Mouse (Mus musculus) mature B cell (primary cell): ENCODE data around the gene Adk.
"Not testable (repeated sequence)": the region's sequence is repeated elsewhere in the genome, so short reads cannot be mapped to it uniquely, and the experiment has no call there.

ENCODE experiments used
- in situ Hi-C: fragments of 300-500 bp; cut with MboI; formaldehyde crosslinking; loops from 2 replicates; pipeline ENCODE4 v1.14.3; 2019

The Adk gene

DNA sequence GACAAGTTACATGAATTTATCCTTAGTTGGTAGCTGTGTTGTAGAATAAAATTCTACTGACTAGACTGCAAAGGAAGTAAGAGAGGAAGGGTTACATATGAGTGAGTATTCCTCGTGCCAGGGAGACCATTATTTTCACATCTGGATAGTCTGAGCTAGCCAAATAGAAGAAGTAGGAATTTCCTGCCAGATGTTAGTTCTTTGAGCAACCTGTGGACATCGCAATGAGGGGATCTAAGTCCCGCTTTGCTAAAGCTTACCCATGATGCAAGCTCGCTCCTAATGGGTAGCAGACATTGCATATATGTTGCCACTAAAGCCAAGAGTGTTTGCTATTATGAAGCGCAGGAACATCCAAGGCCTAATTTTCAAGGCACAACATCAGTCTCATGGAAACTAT lies 381.6 kb downstream of the Adk start:
- in situ Hi-C loops: no loop called here

DNA sequence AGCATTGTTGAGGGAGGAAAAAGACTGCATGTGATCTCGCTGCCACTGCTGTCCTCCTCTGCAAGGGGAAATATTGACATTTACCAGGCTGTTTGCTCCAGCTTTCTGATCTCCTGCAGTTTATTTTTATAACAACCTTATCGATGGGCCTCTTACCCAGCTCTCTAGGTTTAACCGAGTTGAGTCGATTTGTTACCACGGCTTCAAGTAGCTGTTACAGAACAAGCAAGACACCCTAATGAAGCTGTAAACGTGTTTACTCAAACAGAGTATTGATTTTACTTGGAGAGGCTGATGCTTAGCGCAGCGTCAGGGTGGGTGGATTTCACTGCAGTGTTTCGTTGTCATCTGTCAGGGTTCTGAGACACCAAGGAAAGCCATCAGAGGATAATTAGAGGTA lies 382.3 kb downstream of the Adk start:
- in situ Hi-C loops: no loop called here

DNA sequence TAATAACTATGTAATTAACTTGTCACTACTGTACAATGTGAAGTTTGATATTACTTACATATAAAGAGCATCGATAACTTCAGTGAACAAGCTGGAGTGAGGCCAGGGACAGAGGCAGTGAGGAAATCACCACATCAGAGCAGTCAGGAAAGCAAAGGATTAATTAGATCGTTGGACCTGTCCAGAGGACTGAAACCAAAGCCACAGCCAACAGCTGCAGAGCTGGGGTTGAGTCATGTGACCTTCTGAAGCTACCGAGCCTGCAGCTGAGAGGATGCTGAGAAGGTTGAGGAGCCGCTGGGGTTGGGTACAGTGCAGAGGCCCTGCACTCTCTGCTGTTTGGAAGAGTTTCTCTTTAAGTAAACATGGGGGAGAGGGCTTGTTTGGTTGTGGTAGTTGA lies 387.4 kb downstream of the Adk start:
- in situ Hi-C loops: no loop called here

DNA sequence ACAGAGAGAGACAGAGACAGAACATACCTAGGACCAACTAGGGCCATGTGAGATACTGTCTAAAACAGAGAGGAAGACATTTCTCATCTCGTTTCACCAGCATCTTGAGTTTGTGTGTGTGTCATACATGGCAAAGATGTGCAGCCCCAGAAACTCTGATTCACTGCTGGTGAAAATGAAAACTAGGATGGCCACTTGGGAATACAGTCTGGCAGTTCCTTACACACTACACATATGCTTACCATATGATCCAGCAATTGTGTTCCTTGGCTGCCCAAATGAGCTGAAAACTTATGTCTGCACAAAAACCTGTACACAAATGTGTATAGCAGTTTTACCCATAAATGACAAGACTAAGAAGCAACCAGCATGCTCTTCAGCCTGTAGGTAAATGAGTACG lies 388.2 kb downstream of the Adk start:
- in situ Hi-C loops: no loop called here

DNA sequence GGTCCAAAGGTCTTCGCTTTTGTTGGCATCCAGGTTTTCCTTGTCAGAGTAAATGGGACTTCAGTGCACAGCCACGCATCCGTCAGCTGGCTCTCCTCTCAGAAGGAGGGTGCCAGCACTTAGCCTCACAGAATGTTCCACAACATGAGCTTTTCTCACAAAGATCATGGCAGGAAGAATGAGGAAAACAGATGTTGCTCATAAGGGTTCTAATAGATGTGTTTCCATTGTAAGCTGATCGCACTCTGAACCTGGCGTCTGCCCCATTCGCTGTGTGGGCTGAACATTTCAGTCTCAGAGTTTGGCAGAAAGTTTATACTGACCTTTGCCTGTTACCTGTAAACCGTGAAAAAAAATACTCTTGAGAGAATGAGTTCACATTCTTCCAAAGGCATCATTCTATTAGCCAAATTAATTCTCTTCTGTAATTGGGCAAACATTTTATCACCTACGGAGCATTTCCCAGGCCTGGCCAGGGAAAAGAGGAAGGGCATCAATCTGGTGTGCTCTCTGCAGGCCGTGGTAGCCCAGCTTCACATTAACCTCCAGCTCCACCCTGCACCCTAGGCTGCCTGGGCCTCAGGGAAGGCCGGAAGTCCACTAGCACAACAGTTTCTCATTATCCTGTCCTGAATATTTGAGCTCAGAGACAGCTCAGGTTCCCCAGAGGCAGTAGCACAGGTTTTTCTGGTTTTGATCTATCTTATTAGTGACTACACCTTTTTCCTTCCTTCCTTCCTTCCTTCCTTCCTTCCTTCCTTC lies 389.6 kb downstream of the Adk start:
- in situ Hi-C loops: no loop called here

DNA sequence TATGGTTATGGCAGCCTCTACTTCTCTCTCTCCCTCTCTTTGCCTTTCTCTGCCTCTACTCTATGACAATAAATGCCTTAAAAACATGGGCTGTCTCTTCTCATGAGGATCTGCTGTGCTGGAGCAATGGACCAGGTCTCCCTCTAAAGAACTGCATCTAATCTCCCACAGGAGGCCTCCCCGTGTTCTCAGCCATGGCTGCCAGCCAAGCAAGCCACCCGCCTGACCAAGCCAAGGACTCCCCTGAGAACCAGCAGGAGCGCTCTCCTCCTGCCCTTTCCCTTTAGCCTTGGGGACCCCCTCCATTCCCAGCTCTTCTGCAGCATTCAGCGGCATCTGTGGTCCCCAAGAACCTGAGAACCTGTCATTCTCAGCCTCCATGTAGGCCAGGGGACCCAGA lies 400.2 kb downstream of the Adk start:
- in situ Hi-C loops: no loop called here

DNA sequence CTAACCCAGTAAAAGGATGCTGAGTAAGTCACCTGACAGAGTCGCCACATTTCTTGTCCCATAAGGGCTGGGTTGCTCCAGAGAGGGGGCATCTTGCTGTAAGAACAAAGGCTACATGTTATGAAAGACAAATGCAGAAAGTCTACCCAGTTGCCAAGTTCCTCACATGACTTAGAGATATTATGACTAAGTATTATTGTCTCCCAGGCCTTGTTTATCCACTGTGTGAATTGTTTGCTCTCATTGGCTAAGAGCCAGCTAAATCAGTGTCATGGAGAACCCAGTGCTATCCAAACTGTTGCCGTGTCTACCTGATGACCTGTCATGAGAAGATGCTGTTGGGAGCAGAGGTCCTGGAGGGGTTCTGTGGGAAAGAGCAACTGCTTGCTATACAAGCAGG lies 401.5 kb downstream of the Adk start:
- in situ Hi-C loops: no loop called here

DNA sequence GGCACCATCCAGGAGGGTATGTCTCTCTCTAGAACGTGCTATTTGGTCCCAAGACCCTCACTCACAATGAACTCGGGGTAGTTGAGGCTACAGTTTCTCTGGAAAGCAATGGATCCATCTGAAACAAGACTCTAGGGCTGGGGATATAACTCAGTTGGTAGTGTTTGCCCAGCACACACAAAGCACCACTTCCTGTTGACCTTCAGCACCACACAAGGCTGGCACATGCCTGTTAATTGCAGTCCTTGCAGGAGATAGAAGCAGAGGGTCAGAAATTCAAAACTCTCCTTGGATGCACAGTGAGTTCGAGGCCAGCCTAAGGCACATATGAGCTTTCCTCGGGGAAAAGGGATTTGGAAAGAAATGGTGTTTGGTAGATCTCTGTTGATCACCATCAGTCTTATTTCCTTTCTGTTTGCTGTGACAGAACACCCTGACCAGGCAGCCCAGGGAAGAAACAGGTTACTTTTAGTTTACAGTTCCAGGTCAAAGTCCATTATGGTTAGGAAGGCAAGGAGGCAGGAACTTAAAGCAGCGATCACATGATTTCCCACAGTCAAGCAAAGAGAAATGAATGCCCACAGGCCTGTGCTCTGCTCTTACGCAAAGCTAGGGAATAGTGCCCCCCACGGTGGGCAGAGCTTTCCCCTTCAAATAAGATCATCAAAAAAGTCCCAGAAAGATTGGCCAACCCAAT lies 403.4 kb downstream of the Adk start:
- in situ Hi-C loops: no loop called here

DNA sequence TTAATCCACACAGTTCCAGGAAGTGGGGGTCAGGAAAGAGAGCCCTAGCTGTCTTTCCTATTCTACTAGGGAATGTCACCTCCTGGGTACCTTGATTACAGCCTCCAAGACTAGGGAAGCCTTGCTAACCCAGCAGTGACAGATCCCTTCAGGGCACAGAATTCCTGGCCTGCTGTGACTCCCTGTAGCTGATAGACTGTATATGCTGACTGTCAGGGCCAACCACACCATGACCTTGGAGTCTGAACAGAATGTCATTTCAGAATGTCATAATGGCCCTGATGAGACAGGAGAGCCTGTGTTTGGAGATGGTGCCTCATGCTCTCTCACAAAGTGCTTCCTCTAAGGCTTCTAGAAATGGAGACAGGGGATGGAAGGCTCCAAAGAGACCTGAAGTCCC lies 404.2 kb downstream of the Adk start:
- in situ Hi-C loops: no loop called here

DNA sequence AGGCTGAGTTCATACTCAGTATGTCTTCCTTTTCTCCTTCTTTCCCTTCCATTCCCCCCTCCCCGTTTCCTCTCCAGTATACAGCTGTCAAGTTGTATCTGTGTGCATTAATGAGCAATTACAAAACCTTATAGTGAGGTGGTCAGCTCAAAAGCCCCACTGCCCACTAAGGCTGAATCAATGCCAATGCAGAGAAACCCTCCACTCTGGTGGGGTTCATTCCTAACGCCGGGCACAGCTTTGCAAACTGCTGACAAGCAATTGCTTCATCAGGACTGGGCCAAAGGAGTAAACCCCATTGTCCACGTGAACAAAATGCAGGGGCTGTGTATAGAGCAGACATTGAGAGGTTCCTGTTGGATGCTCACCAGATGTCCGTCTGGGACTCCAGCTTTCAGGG lies 405.5 kb downstream of the Adk start:
- in situ Hi-C loops: no loop called here

DNA sequence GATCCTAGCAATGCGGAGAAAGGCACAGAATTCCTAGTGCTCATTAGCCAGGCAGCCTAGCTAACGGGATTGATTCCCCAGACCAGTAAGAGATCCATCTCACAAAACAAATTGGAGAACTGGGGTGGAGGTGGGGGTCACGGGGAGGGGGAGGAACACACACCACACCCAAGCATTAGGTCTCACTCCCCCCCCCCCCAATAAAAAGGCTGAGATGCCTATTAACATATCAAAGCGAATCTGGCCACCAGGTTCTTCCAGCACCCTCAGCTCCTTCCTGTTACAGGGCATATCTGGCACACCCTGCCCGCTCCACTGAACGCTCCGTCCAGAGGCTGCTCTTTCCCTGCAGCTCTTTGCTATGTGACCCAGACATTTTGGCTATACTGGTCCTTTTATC lies 406.3 kb downstream of the Adk start:
- in situ Hi-C loops: no loop called here

DNA sequence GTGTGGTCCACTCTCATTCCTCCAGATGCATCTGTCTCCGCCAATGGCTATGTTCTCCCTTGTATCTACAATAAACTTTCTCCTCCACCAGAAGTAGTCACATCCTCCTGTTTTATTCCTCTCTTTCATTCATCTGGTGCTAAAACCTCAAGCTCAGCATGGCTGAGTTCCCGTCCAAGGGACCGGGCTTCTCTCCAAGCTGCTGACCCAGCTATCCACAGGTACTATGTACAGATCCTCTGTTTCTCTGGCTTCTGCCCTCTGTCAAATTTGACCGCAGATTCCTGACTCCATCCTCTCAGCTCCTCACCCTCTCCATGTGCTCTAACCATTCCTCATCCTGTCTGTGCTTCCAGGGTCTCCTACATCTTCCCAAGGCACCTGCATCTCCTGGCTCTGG lies 406.8 kb downstream of the Adk start:
- in situ Hi-C loops: no loop called here

DNA sequence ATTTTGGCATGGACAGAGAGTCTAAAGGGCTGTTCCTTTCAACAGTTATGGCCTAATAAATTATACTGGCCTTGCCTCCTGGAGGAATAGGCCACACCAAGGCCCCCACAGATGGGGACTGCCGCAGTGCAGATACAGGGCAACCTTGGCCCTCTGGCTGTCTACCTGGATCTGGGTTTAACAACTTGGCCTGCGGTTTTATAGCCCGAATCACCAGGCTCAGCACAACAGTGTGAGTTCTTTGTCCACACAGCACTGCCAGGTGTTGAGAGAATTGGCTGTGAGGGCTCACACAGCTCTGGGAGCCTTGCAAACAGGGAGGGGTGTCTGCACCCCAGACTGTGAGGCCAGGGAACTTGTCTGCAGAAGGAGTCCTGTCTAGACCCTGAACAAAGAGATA lies 410.0 kb downstream of the Adk start:
- in situ Hi-C loops: no loop called here

DNA sequence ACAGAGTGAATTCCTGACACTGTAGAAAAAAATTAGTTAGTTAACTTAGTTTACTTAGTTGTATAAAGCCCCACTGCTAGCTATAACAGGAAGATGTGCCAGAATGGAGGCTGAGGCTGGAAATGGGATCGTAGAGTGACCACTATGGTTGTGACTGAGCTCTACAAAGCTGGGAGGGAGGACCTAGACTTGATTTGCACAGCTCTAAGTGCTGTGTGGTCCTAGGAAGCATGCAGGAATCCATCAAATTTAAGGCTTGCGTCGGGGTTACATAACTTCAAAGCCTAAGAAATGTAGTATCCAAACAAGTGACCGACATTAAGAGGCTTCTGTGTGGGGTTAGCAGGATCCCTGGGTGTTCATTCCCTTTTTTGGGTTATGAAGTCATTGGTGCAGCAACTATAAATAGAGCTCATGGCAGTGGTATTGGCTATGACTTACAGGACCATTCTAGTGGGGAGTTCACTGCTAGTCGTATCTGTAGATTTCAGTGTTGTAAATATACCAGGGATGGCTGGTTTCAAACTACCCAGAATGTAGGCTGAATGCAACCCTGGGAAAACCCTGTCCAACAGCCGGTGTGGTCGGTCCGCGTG lies 410.8 kb downstream of the Adk start:
- in situ Hi-C loops: no loop called here

DNA sequence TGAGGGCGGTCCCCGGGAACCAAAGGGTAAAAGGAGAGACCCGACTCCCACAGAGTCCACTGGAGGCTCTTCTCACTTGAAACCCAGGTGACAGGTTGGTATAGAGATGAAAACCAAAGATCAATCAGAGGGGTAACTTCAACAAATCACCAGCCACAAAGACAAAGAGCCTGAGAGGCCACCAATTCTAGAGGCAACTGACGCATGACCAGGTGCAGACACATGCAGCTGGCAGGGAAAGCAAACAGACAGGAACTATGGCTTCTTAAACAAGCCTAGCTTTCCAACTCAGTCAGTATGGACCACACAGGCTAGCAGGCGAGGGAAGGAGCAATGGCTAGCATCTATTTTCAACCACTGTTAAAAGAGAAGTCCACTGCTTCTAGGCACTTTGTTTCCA lies 418.0 kb downstream of the Adk start:
- in situ Hi-C loops: no loop called here

DNA sequence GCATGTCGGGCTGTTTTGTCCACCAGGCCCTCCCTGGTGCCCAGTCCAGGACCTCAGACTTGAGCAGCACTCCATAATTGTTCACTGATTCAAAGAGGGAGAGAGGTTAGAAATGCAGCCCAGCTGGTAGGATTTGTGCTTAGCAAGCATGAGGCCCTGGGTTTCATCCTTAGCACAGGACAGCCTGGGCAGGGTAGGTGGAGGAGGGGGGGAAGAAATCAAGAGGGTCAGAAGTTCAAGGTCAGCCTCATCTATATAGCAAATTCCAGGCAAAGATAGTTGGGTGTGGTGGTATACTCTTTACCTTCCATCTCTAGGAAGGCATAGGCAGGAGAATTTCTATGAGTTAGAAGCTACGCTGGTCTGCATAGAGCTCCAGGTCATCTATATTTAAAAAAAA lies 419.6 kb downstream of the Adk start:
- in situ Hi-C loops: no loop called here

DNA sequence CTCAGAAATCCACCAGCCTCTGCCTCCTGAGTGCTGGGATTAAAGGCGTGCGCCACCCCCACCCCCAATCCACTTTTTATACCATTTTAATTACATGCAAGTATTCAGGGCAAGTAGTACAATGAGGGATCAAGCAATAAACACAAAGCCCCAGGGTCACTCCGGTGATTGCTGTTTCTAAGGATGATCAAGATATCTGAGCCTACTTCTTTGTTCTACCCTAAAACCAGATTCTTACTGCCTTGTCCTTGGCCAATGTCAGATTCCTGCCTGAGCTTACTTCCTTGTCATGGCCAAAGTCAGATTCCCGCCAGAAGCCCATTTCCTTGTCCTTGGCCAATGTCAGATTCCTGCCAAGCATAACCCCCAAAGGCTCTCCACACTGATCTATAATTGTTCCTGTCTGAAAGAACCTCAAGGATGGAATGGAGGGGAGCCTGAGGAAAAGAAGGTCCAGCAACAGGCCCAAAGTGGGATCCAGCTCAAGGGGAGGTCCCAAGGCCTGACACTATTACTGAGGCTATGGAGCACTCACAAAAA lies 422.3 kb downstream of the Adk start:
- in situ Hi-C loops: not testable (repeated sequence)

DNA sequence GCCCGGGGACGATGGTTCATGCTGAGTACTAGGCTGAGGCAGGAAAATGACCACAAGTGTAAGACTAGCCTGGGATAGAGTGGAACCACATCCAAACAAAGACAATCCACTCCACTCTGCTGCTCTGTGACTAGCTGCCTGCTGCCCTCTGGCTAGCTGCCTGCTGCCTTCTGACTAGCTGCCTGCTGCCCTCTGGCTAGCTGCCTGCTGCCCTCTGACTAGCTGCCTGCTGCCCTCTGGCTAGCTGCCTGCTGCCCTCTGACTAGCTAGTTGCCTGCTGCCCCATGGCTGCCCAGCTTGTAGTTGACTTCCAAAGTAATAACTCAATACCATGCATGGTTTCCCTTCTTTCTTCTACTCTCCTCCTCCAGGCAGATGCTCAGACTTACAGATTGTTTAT lies 424.8 kb downstream of the Adk start:
- in situ Hi-C loops: no loop called here

DNA sequence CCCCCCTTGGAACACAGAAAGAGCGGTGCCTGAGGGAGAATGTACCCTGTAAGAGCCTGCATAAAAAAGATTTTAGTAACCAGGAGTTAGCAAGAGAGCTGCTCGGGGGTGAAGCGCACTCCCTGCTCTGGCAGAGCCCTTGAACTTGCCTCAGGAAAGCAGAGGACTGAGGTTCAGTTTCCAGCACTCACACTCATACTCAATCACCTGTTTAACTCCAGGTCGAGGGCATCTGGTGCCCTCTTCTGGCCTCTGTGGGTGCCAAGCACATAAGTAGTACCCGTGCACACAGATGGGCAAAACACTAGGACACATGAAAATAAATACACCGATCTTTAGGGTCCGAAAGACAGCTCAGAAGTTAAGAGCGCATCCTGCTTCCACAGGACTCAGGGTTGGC lies 427.2 kb downstream of the Adk start:
- in situ Hi-C loops: no loop called here

DNA sequence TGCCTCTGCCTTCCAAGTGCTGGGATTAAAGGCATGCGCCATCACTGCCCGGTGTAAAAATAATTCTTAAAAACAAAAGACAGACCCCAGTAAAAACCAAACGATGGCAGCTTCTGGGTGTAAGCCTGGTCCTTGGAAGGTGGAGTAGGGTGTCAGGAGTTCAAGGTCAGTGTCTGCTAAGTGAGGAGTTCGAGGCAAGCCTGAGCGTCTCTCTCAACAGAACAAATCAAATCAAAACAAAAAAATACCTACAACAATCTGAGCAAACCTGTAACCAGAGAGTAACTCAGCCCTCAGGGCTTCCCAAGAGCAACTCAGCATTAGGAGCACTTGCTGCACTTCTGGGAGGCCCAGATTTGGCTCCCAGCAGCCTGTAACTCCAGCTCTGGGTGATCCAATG lies 427.8 kb downstream of the Adk start:
- in situ Hi-C loops: no loop called here

DNA sequence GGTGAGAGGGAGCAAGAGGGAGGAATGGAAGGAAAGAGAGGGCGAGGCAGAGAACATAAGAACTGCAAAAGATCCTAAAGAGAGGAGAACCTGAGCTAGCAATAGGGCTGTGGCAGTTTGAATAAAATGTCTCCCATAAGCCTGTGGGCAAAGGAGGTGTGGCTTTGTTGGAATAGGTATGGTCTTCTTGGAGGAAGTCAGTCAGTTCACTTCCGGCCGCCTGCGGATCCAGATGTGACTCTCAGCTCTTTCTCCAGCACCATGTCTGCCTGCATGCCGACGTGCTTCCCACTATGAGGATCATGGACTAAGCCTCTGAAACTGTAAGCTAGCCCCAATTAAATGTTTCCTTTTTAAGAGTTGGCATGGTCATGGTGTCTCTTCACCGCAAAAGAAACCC lies 428.9 kb downstream of the Adk start, which contains the start of gene Kat6b:
TSS of gene Kat6b (plus strand) at position 204 of the 400 bp plus-strand sequence.
- in situ Hi-C loops: no loop called here

DNA sequence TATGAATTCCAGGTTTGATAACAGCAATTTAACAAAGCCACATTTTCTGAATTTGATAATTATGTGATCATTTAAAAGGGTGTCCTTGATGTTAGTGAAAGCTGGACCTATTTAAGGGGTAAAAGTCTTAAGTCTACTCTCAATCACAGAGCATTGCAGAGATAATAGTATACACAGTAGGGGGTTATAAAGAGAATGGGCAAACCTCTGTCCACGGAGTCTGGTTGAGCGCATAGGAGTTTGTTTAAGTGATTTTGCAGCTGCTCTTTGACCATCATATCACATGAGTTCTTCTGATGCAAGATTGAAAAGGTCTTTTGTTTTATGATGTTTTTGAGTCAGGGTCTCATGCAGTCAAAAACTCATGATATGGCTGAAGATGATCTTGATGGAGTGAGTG lies 431.8 kb downstream of the Adk start:
- in situ Hi-C loops: no loop called here

DNA sequence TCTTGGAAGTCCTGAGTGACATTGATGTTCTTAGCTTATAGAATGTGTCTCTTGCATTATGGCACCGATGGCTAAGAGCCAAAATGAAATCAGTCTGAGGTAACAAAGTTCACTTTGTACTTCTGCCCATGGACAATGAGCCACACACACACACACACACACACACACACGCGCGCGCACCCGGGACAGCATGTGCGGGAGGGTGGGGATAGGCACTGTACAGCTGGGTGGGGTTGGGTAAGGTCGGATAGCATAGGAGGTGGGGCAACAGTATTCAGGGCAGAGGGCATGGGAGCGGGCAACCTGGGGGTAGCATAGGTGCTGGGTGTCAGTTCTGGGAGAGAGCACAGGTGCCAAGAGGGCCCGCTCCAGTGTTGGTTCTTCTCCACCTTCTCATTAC lies 432.3 kb downstream of the Adk start:
- in situ Hi-C loops: no loop called here
